Mouse (Mus musculus) heart, postnatal 0 days (tissue): ENCODE results near the gene Map7d1.

Experiments
- CTCF ChIP-seq: IDR thresholded peaks from 2 replicates; pipeline ENCODE4 v1.5.1; 2016; ENCODE audit warnings: antibody characterized with exemption, control low read depth, low read depth
- EP300 ChIP-seq: IDR thresholded peaks from 2 replicates; pipeline ENCODE4 v1.6.1; 2016; ENCODE audit warnings: antibody characterized with exemption, low read depth

DNA sequence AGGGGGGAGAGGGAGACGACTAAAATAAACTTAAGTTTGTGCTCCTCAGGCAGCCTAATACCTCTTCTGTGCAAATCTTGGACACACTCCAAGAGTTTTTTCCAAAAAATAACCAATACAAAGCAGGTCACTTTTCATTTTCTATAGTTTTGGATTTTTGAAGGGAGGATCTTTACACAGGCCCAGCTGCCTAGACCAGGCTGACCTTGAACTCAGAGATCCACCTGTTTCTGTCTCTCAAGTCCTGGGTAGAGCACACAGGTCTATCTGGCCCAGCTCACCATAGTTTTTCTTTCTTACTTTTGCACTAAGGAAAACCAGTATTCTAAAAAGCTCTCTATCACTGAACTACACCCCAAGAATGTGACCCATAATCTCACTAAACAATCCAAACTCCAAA, 56.1 kb downstream of the Map7d1 start:
- TF ChIP-seq EP300 (no peak), CTCF (no peak)
